Mouse (Mus musculus): Measurements from ENCODE around the gene Mcoln3. TPM values are rescaled to one million over a fixed set of nuclear protein-coding genes. Genes with fewer than 3 reads are reported as not detected.

Mcoln3 gene
- total RNA-seq, 1 experiment = 2.5 TPM

GRCm38 (mm10) chr3:146090988-146091657 is 26.1 kb upstream of the Mcoln3 start:
- H3K4me3 ChIP-seq (ENCODE audit: insufficient read depth in 1 of 2, low read depth in 1 of 2, low read length in 2 of 2, poor library complexity in 1 of 2, severe bottlenecking in 1 of 2) = no peak overlapping the region
- H3K4me1 ChIP-seq (ENCODE audit: control insufficient read depth in 2 of 2, insufficient read depth in 2 of 2, low read length in 2 of 2, poor library complexity in 1 of 2) = no peaks in the 10 kb centered on the region
- in situ Hi-C loops (cut with MboI; ENCODE audit: low sequenced_read_pairs in 2 of 2, unreplicated experiment in 2 of 2) = no loop called here
- TF ChIP-seq HCFC1 (IDR thresholded peaks at IDR 0.05; ENCODE audit: borderline replicate concordance, insufficient read depth, low read length) (no peak), ZC3H11A (IDR thresholded peaks at IDR 0.05; ENCODE audit: borderline replicate concordance, low read depth, low read length) (no peak), CHD2 (IDR thresholded peaks at IDR 0.05; ENCODE audit: low read depth, low read length) (no peak), MAFK (IDR thresholded peaks at IDR 0.05; ENCODE audit: insufficient read depth, low read depth, low read length) (no peak), ZNF384 (IDR thresholded peaks at IDR 0.05; ENCODE audit: low read depth, low read length) (no peak)
- H3K36me3 ChIP-seq (ENCODE audit: control insufficient read depth, insufficient read depth, low read length, poor library complexity, severe bottlenecking) = no peaks in the 10 kb centered on the region
- DNase-seq (ENCODE audit: low read depth, low spot score) = no peak
- H3K27ac ChIP-seq (ENCODE audit: insufficient read depth, low read depth, low read length, poor library complexity, severe bottlenecking) = no peak overlapping the region
- no peak overlapping the region for H3K9ac ChIP-seq (ENCODE audit: insufficient read depth, low read depth, low read length, poor library complexity, severe bottlenecking)
- no peaks in the 10 kb centered on the region for H3K9me3 ChIP-seq (ENCODE audit: control insufficient read depth, insufficient read depth, low read depth, low read length)

GRCm38 (mm10) chr3:146095066-146095465 is 22.2 kb upstream of the Mcoln3 start:
- Histone ChIP-seq H3K4me1 (ENCODE audit: control insufficient read depth in 2 of 2, insufficient read depth in 2 of 2, low read length in 2 of 2, poor library complexity in 1 of 2) (no peaks in the 10 kb centered on the region), H3K9ac (ENCODE audit: insufficient read depth, low read depth, low read length, poor library complexity, severe bottlenecking) (no peak overlapping the region), H3K27ac (ENCODE audit: insufficient read depth, low read depth, low read length, poor library complexity, severe bottlenecking) (no peak overlapping the region), H3K9me3 (ENCODE audit: control insufficient read depth, insufficient read depth, low read depth, low read length) (no peaks in the 10 kb centered on the region), H3K4me3 (ENCODE audit: insufficient read depth in 1 of 2, low read depth in 1 of 2, low read length in 2 of 2, poor library complexity in 1 of 2, severe bottlenecking in 1 of 2) (no peak overlapping the region), H3K36me3 (ENCODE audit: control insufficient read depth, insufficient read depth, low read length, poor library complexity, severe bottlenecking) (no peaks in the 10 kb centered on the region)
- TF ChIP-seq ZNF384 (IDR thresholded peaks at IDR 0.05; ENCODE audit: low read depth, low read length) (no peak), MAFK (IDR thresholded peaks at IDR 0.05; ENCODE audit: insufficient read depth, low read depth, low read length) (no peak), CHD2 (IDR thresholded peaks at IDR 0.05; ENCODE audit: low read depth, low read length) (no peak), ZC3H11A (IDR thresholded peaks at IDR 0.05; ENCODE audit: borderline replicate concordance, low read depth, low read length) (no peak), HCFC1 (IDR thresholded peaks at IDR 0.05; ENCODE audit: borderline replicate concordance, insufficient read depth, low read length) (no peak)
- in situ Hi-C loops (cut with MboI; ENCODE audit: low sequenced_read_pairs in 2 of 2, unreplicated experiment in 2 of 2) = no loop called here
- DNase-seq (ENCODE audit: low read depth, low spot score) = no peak

GRCm38 (mm10) chr3:146096986-146097385 is 20.3 kb upstream of the Mcoln3 start:
- Histone ChIP-seq H3K4me3 (ENCODE audit: insufficient read depth in 1 of 2, low read depth in 1 of 2, low read length in 2 of 2, poor library complexity in 1 of 2, severe bottlenecking in 1 of 2) (no peak overlapping the region), H3K9me3 (ENCODE audit: control insufficient read depth, insufficient read depth, low read depth, low read length) (no peaks in the 10 kb centered on the region), H3K9ac (ENCODE audit: insufficient read depth, low read depth, low read length, poor library complexity, severe bottlenecking) (no peak overlapping the region), H3K4me1 (ENCODE audit: control insufficient read depth in 2 of 2, insufficient read depth in 2 of 2, low read length in 2 of 2, poor library complexity in 1 of 2) (no peaks in the 10 kb centered on the region), H3K27ac (ENCODE audit: insufficient read depth, low read depth, low read length, poor library complexity, severe bottlenecking) (no peak overlapping the region), H3K36me3 (ENCODE audit: control insufficient read depth, insufficient read depth, low read length, poor library complexity, severe bottlenecking) (no peaks in the 10 kb centered on the region)
- in situ Hi-C loops (cut with MboI; ENCODE audit: low sequenced_read_pairs in 2 of 2, unreplicated experiment in 2 of 2) = no loop called here
- no peak for TF ChIP-seq ZC3H11A (IDR thresholded peaks at IDR 0.05; ENCODE audit: borderline replicate concordance, low read depth, low read length)
- TF ChIP-seq CHD2 (IDR thresholded peaks at IDR 0.05; ENCODE audit: low read depth, low read length) = no peak
- TF ChIP-seq ZNF384 (IDR thresholded peaks at IDR 0.05; ENCODE audit: low read depth, low read length) = no peak
- no peak for TF ChIP-seq HCFC1 (IDR thresholded peaks at IDR 0.05; ENCODE audit: borderline replicate concordance, insufficient read depth, low read length)
- TF ChIP-seq MAFK (IDR thresholded peaks at IDR 0.05; ENCODE audit: insufficient read depth, low read depth, low read length) = no peak
- no peak for DNase-seq (ENCODE audit: low read depth, low spot score)

- no peak for TF ChIP-seq ZNF384 (IDR thresholded peaks at IDR 0.05; ENCODE audit: low read depth, low read length)
- TF ChIP-seq ZC3H11A (IDR thresholded peaks at IDR 0.05; ENCODE audit: borderline replicate concordance, low read depth, low read length) = no peak
- TF ChIP-seq MAFK (IDR thresholded peaks at IDR 0.05; ENCODE audit: insufficient read depth, low read depth, low read length) = no peak
- Histone ChIP-seq H3K27ac (ENCODE audit: insufficient read depth, low read depth, low read length, poor library complexity, severe bottlenecking) (no peak overlapping the region), H3K9me3 (ENCODE audit: control insufficient read depth, insufficient read depth, low read depth, low read length) (no peaks in the 10 kb centered on the region), H3K36me3 (ENCODE audit: control insufficient read depth, insufficient read depth, low read length, poor library complexity, severe bottlenecking) (no peaks in the 10 kb centered on the region), H3K4me3 (ENCODE audit: insufficient read depth in 1 of 2, low read depth in 1 of 2, low read length in 2 of 2, poor library complexity in 1 of 2, severe bottlenecking in 1 of 2) (no peak overlapping the region), H3K9ac (ENCODE audit: insufficient read depth, low read depth, low read length, poor library complexity, severe bottlenecking) (no peak overlapping the region), H3K4me1 (ENCODE audit: control insufficient read depth in 2 of 2, insufficient read depth in 2 of 2, low read length in 2 of 2, poor library complexity in 1 of 2) (no peaks in the 10 kb centered on the region)
- no peak for DNase-seq (ENCODE audit: low read depth, low spot score)
- in situ Hi-C loops (cut with MboI; ENCODE audit: low sequenced_read_pairs in 2 of 2, unreplicated experiment in 2 of 2) = no loop called here
Observed at GRCm38 (mm10) chr3:146097861-146098260, 19.4 kb upstream of the Mcoln3 start.

- TF ChIP-seq MAFK (IDR thresholded peaks at IDR 0.05; ENCODE audit: insufficient read depth, low read depth, low read length) = no peak
- TF ChIP-seq ZNF384 (IDR thresholded peaks at IDR 0.05; ENCODE audit: low read depth, low read length) = no peak
- no peak for TF ChIP-seq CHD2 (IDR thresholded peaks at IDR 0.05; ENCODE audit: low read depth, low read length)
- TF ChIP-seq ZC3H11A (IDR thresholded peaks at IDR 0.05; ENCODE audit: borderline replicate concordance, low read depth, low read length) = no peak
- no peak for TF ChIP-seq HCFC1 (IDR thresholded peaks at IDR 0.05; ENCODE audit: borderline replicate concordance, insufficient read depth, low read length)
Observed at GRCm38 (mm10) chr3:146099925-146100324, 17.3 kb upstream of the Mcoln3 start.

More at GRCm38 (mm10) chr3:146099925-146100324, 17.3 kb upstream of the Mcoln3 start:
- Histone ChIP-seq H3K9ac (ENCODE audit: insufficient read depth, low read depth, low read length, poor library complexity, severe bottlenecking) (no peak overlapping the region), H3K9me3 (ENCODE audit: control insufficient read depth, insufficient read depth, low read depth, low read length) (no peaks in the 10 kb centered on the region), H3K36me3 (ENCODE audit: control insufficient read depth, insufficient read depth, low read length, poor library complexity, severe bottlenecking) (no peaks in the 10 kb centered on the region), H3K4me1 (ENCODE audit: control insufficient read depth in 2 of 2, insufficient read depth in 2 of 2, low read length in 2 of 2, poor library complexity in 1 of 2) (no peaks in the 10 kb centered on the region), H3K27ac (ENCODE audit: insufficient read depth, low read depth, low read length, poor library complexity, severe bottlenecking) (no peak overlapping the region), H3K4me3 (ENCODE audit: insufficient read depth in 1 of 2, low read depth in 1 of 2, low read length in 2 of 2, poor library complexity in 1 of 2, severe bottlenecking in 1 of 2) (no peak overlapping the region)
- no peak for DNase-seq (ENCODE audit: low read depth, low spot score)
- in situ Hi-C loops (cut with MboI; ENCODE audit: low sequenced_read_pairs in 2 of 2, unreplicated experiment in 2 of 2) = no loop called here

Measured in ES-E14 (cell line).